Mouse (Mus musculus) embryonic facial prominence, embryonic 13.5 days (tissue): ENCODE measurements around the gene Scd4. TPM values are rescaled to one million over a fixed set of nuclear protein-coding genes. Genes with fewer than 3 reads are reported as not detected.

ENCODE experiments used
- ATAC-seq: fragments of 200-750 bp; cut with Nextera tagmentation; 2 replicates; pipeline ENCODE4 v1.8.0; 2017; ENCODE audit warnings: low read depth; ENCODE audit not compliant: insufficient number of reproducible peaks, insufficient read depth, low FRiP score, low TSS enrichment
- H3K27ac ChIP-seq: fragments of 300-500 bp; sonication (generic); 2 replicates; pipeline ENCODE4 v1.5.1; 2015; ENCODE audit warnings: moderate library complexity, mild to moderate bottlenecking, inconsistent platforms
- H3K27me3 ChIP-seq: fragments of 300-500 bp; sonication (generic); 2 replicates; pipeline ENCODE4 v1.6.1; 2015; ENCODE audit warnings: mild to moderate bottlenecking, inconsistent platforms
- H3K36me3 ChIP-seq: fragments of 300-500 bp; sonication (generic); 2 replicates; pipeline ENCODE4 v1.6.1; 2015; ENCODE audit warnings: mild to moderate bottlenecking, inconsistent platforms
- H3K4me1 ChIP-seq: fragments of 300-500 bp; sonication (generic); 2 replicates; pipeline ENCODE4 v1.6.1; 2015; ENCODE audit warnings: inconsistent platforms
- H3K4me2 ChIP-seq: fragments of 300-500 bp; sonication (generic); 2 replicates; pipeline ENCODE4 v1.6.1; 2015; ENCODE audit warnings: moderate library complexity, mild to moderate bottlenecking, inconsistent platforms
- H3K4me3 ChIP-seq: fragments of 300-500 bp; sonication (generic); 2 replicates; pipeline ENCODE4 v1.5.1; 2015; ENCODE audit warnings: mild to moderate bottlenecking, inconsistent platforms
- H3K9ac ChIP-seq: fragments of 300-500 bp; sonication (generic); 2 replicates; pipeline ENCODE4 v1.6.1; 2015; ENCODE audit warnings: mild to moderate bottlenecking, inconsistent platforms
- H3K9me3 ChIP-seq: fragments of 300-500 bp; sonication (generic); 2 replicates; pipeline ENCODE4 v1.6.1; 2016; ENCODE audit warnings: inconsistent platforms
- WGBS: fragments of 180-500 bp; shearing (Covaris S2); methylation state at CpG from one replicate; pipeline ENCODE4 v1.1.7; 2015; ENCODE audit warnings: mixed read lengths; 5-methylcytosine and 5-hydroxymethylcytosine counted together
- polyA plus RNA-seq: library from polyadenylated mRNA; unstranded; fragments of >200 nt; fragmentation: Nextera tagmentation; extraction: Ambion mirVana; gene quantifications from 2 replicates; pipeline ENCODE4 v1.2.1, GENCODE M21; 2015

The Scd4 gene
- polyA plus RNA-seq, 1 experiment from 2014 or later, result 0.15 TPM

DNA sequence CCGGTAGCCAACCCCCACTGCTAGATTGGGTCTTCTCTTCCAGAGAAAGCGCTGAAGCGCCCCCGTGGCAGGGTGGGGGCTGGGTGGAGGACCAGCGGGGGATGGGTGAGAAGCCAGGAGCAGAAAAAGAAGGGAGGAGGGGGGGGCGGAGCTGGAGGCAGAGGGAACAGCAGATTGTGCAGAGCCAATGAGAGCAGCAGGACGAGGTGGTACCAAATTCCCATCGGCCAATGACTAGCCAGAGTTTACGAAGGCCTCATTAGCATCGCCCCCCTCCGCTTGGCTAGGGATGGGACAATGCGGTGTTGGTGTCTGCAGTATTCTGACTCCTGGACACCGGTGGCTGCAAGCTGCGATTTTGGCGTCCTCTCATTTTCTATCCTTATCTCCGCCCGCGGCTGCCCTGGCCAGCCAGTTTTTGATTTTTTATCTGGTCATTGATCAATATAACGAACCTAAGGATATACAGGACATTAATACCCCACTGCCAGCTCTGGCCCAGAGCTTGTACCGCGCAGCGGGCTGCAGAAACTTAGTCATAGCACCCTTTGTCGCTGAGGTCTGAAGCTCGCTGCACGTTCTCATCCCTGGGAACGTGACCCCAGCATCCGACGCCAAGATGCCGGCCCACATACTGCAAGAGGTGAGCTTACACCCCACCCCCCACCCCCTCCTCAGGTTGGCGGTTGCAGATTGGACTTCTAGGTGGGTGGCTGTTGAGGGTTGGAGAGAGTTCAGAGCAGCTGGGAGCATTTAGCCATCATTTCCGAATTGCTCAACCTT is 38.9 kb upstream of the Scd4 start:
- Histone ChIP-seq H3K9me3 (no peaks in the 10 kb centered on the region), H3K9ac (peak overlapping the region; percentile 98), H3K4me1 (peaks cover 64% of the 10 kb centered on the region), H3K27ac (peak overlapping the region; percentile 99), H3K4me3 (peak overlapping the region; percentile 91), H3K36me3 (peaks cover 41% of the 10 kb centered on the region), H3K27me3 (no peaks in the 10 kb centered on the region), H3K4me2 (peak overlapping the region; percentile 100)
- peak; percentile 95 for ATAC-seq
- under 1% methylated on average over 31 of the region's 31 CpGs for WGBS

DNA sequence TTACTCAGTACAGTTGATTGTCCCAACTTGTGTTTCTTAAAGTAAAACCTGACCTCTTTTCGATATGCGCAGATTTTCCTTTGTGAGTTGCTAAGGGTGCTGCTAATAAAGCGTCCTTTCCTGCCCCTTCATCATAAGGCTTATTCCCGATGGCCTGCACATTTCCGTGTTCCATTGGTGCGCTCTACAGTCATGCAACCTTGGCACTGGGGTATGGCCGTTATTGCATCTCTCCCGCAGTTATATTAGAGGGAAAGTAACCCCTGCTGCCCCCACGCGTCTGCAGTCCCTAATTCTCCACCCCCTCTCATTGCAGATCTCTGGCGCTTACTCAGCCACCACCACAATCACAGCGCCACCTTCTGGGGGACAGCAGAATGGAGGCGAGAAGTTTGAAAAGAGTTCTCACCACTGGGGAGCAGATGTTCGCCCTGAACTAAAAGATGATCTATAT is 38.3 kb upstream of the Scd4 start:
- Histone ChIP-seq H3K9ac (peak overlapping the region; percentile 98), H3K27ac (peak overlapping the region; percentile 99), H3K4me3 (peak overlapping the region; percentile 91), H3K36me3 (peaks cover 46% of the 10 kb centered on the region), H3K27me3 (no peaks in the 10 kb centered on the region), H3K4me1 (peaks cover 66% of the 10 kb centered on the region), H3K4me2 (peak overlapping the region; percentile 100), H3K9me3 (no peaks in the 10 kb centered on the region)
- WGBS, result under 1% methylated on average over 14 of the region's 14 CpGs
- ATAC-seq, result no peak

GRCm38 (mm10) chr19:44295251-44295650 is 37.6 kb upstream of the Scd4 start:
- Histone ChIP-seq H3K9ac (peak overlapping the region; percentile 98), H3K4me1 (peaks cover 67% of the 10 kb centered on the region), H3K4me2 (peak overlapping the region; percentile 100), H3K9me3 (no peaks in the 10 kb centered on the region), H3K36me3 (peaks cover 52% of the 10 kb centered on the region), H3K4me3 (peak overlapping the region; percentile 91), H3K27ac (peak overlapping the region; percentile 99), H3K27me3 (no peaks in the 10 kb centered on the region)
- 3% methylated on average over 3 of the region's 3 CpGs for WGBS
- ATAC-seq, result no peak

GRCm38 (mm10) chr19:44295741-44296140 is 37.2 kb upstream of the Scd4 start:
- Histone ChIP-seq H3K4me3 (peak overlapping the region; percentile 91), H3K27me3 (no peaks in the 10 kb centered on the region), H3K9ac (peak overlapping the region; percentile 98), H3K4me1 (peaks cover 69% of the 10 kb centered on the region), H3K9me3 (no peaks in the 10 kb centered on the region), H3K36me3 (peaks cover 57% of the 10 kb centered on the region), H3K27ac (peak overlapping the region; percentile 99; the same call in 1 of the 2 replicates), H3K4me2 (peak overlapping the region; percentile 100)
- no peak for ATAC-seq
- WGBS, result 2% methylated on average over 4 of the region's 4 CpGs

DNA sequence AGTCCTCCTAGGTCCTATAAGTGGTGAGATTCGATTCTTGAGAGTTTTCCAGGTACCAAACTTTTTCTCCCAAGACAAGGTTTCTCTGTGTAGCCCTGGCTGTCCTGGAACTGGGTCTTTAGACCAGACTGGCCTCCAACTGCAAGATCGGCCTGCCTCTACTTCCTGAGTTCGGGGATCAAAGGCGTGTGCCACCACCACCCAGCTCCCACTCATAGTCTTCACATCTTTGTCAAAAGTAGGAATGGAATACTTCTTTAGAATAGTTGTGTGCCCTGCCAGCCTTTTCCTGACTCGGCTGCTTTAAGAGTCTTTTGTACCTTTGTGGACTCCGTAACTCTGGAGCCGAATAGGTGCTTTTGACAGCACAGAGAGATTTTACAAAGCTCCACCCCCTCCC is 36.7 kb upstream of the Scd4 start:
- Histone ChIP-seq H3K27me3 (no peaks in the 10 kb centered on the region), H3K4me2 (peak overlapping the region; percentile 100), H3K4me3 (peak overlapping the region; percentile 91), H3K9me3 (no peaks in the 10 kb centered on the region), H3K27ac (0 out of 2 replicates have a peak overlapping the region, but pooled peaks have one; percentile 99), H3K9ac (peak overlapping the region; percentile 98), H3K36me3 (peaks cover 61% of the 10 kb centered on the region), H3K4me1 (peaks cover 73% of the 10 kb centered on the region)
- WGBS, result 24% methylated on average over 7 of the region's 7 CpGs
- ATAC-seq, result no peak

- Histone ChIP-seq H3K9ac (peak overlapping the region; percentile 98), H3K9me3 (no peaks in the 10 kb centered on the region), H3K27ac (peak overlapping the region; percentile 51), H3K36me3 (peaks cover 71% of the 10 kb centered on the region), H3K4me2 (peak overlapping the region; percentile 100), H3K4me1 (peaks cover 75% of the 10 kb centered on the region), H3K4me3 (peak overlapping the region; percentile 91), H3K27me3 (no peaks in the 10 kb centered on the region)
- 47% methylated on average over 8 of the region's 8 CpGs for WGBS
- no peak for ATAC-seq
Measured at GRCm38 (mm10) chr19:44297068-44297760, 35.7 kb upstream of the Scd4 start.

DNA sequence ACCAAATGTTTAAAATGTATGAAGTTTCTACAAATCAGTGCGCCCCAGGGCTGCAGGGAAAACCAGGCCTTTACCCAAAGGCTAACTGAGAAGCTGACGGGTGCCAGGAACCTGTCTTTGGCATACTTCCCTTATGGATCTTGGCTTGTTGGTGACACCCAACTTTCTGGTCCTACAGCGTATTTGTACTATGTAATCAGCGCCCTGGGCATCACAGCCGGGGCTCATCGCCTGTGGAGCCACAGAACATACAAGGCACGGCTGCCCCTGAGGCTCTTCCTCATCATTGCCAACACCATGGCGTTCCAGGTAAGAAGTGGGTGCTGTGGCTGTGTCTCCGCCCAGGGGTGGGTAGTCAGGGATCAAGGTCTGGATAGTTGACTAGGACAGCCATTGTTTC is 35.0 kb upstream of the Scd4 start:
- Histone ChIP-seq H3K36me3 (peaks cover 77% of the 10 kb centered on the region), H3K27me3 (no peaks in the 10 kb centered on the region), H3K4me3 (peak overlapping the region; percentile 91), H3K4me1 (peaks cover 74% of the 10 kb centered on the region), H3K9me3 (no peaks in the 10 kb centered on the region), H3K9ac (peak overlapping the region; percentile 98), H3K4me2 (peak overlapping the region; percentile 100), H3K27ac (no peak overlapping the region)
- 77% methylated on average over 9 of the region's 9 CpGs for WGBS
- no peak for ATAC-seq

- Histone ChIP-seq H3K27me3 (no peaks in the 10 kb centered on the region), H3K27ac (no peak overlapping the region), H3K4me2 (peak overlapping the region; percentile 100), H3K4me1 (peaks cover 77% of the 10 kb centered on the region), H3K36me3 (peaks cover 89% of the 10 kb centered on the region), H3K9me3 (no peaks in the 10 kb centered on the region), H3K4me3 (peak overlapping the region; percentile 91), H3K9ac (peak overlapping the region; percentile 98; the same call in 1 of the 2 replicates)
- 82% methylated on average over 9 of the region's 9 CpGs for WGBS
- no peak for ATAC-seq
Measured at GRCm38 (mm10) chr19:44299078-44299477, 33.8 kb upstream of the Scd4 start.

- H3K27me3 ChIP-seq, result no peaks in the 10 kb centered on the region
- H3K4me1 ChIP-seq, result peaks cover 83% of the 10 kb centered on the region
- H3K9me3 ChIP-seq, result no peaks in the 10 kb centered on the region
- no peak overlapping the region for H3K27ac ChIP-seq
- no peak for ATAC-seq
- H3K4me2 ChIP-seq, result peak overlapping the region; percentile 100
- 0 out of 2 replicates have a peak overlapping the region, but pooled peaks have one; percentile 16 for H3K9ac ChIP-seq
- WGBS, result 73% methylated on average over 6 of the region's 6 CpGs
- H3K4me3 ChIP-seq, result no peak overlapping the region; the same call in 1 of the 2 replicates
- H3K36me3 ChIP-seq, result peaks cover 97% of the 10 kb centered on the region
Measured at GRCm38 (mm10) chr19:44299902-44300301, 33.0 kb upstream of the Scd4 start.

GRCm38 (mm10) chr19:44300520-44300919 is 32.4 kb upstream of the Scd4 start:
- Histone ChIP-seq H3K4me2 (peak overlapping the region; percentile 100), H3K4me1 (peaks cover 87% of the 10 kb centered on the region), H3K36me3 (peaks cover 97% of the 10 kb centered on the region), H3K27ac (0 out of 2 replicates have a peak overlapping the region, but pooled peaks have one; percentile 9), H3K4me3 (no peak overlapping the region; the same call in 1 of the 2 replicates), H3K27me3 (no peaks in the 10 kb centered on the region), H3K9ac (0 out of 2 replicates have a peak overlapping the region, but pooled peaks have one; percentile 16), H3K9me3 (no peaks in the 10 kb centered on the region)
- WGBS, result 73% methylated on average over 7 of the region's 7 CpGs
- no peak for ATAC-seq

- Histone ChIP-seq H3K27me3 (no peaks in the 10 kb centered on the region), H3K4me3 (no peak overlapping the region), H3K27ac (peak overlapping the region; percentile 29; the same call in 1 of the 2 replicates), H3K4me2 (peak overlapping the region; percentile 100; the same call in 1 of the 2 replicates), H3K36me3 (peaks cover 97% of the 10 kb centered on the region), H3K9me3 (no peaks in the 10 kb centered on the region), H3K9ac (no peak overlapping the region), H3K4me1 (peaks cover 86% of the 10 kb centered on the region)
- 61% methylated on average over 16 of the region's 16 CpGs for WGBS
- ATAC-seq, result no peak
Measured at GRCm38 (mm10) chr19:44301176-44301575, 31.7 kb upstream of the Scd4 start.
